Mouse (Mus musculus) midbrain, embryonic 16.5 days (tissue): ENCODE results near the gene Rai1. TPM values are rescaled to one million over a fixed set of nuclear protein-coding genes. Genes with fewer than 3 reads are reported as not detected.

Experiments used
- ATAC-seq: fragments of 200-750 bp; cut with Nextera tagmentation; 2 replicates; pipeline ENCODE4 v1.8.0; 2017; ENCODE audit warnings: moderate TSS enrichment
- H3K27ac ChIP-seq: fragments of 300-500 bp; sonication (generic); 2 replicates; pipeline ENCODE4 v1.5.1; 2014; ENCODE audit warnings: mild to moderate bottlenecking, low read length, mixed read lengths
- H3K27me3 ChIP-seq: fragments of 300-500 bp; sonication (generic); 2 replicates; pipeline ENCODE4 v1.6.1; 2014; ENCODE audit warnings: low read depth, low read length, mixed read lengths; ENCODE audit not compliant: control insufficient read depth, insufficient read depth
- H3K36me3 ChIP-seq: fragments of 300-500 bp; sonication (generic); 2 replicates; pipeline ENCODE4 v1.6.1; 2014; ENCODE audit warnings: mild to moderate bottlenecking, low read length, moderate library complexity, mixed read lengths; ENCODE audit not compliant: control insufficient read depth, insufficient read depth
- H3K4me1 ChIP-seq: fragments of 300-500 bp; sonication (generic); 2 replicates; pipeline ENCODE4 v1.6.1; 2014; ENCODE audit warnings: mild to moderate bottlenecking, low read length, mixed read lengths; ENCODE audit not compliant: control insufficient read depth, insufficient read depth
- H3K4me2 ChIP-seq: fragments of 300-500 bp; sonication (generic); 2 replicates; pipeline ENCODE4 v1.6.1; 2014; ENCODE audit warnings: mild to moderate bottlenecking, low read length, mixed read lengths
- H3K4me3 ChIP-seq: fragments of 300-500 bp; sonication (generic); 2 replicates; pipeline ENCODE4 v1.5.1; 2014; ENCODE audit warnings: low read depth, mild to moderate bottlenecking, low read length, moderate library complexity, mixed read lengths
- H3K9ac ChIP-seq: fragments of 300-500 bp; sonication (generic); 2 replicates; pipeline ENCODE4 v1.6.1; 2014; ENCODE audit warnings: low read depth, low read length, mixed read lengths
- H3K9me3 ChIP-seq: fragments of 300-500 bp; sonication (generic); replicated peaks from 2 replicates; pipeline ENCODE4 v1.6.1; 2014; ENCODE audit warnings: mild to moderate bottlenecking, low read length, mixed read lengths; ENCODE audit not compliant: control insufficient read depth, poor library complexity, severe bottlenecking
- WGBS: fragments of 180-500 bp; shearing (Covaris S2); extraction: QIAGEN DNeasy Blood & Tissue Kit; methylation state at CpG from one replicate; pipeline ENCODE4 v1.1.7; 2014; 5-methylcytosine and 5-hydroxymethylcytosine counted together
- polyA plus RNA-seq: library from polyadenylated mRNA; unstranded; fragments of >200 nt; fragmentation: Nextera tagmentation; extraction: Ambion mirVana; gene quantifications from 2 replicates; pipeline ENCODE4 v1.2.1, GENCODE M21; 2015

Rai1 gene
- polyA plus RNA-seq, 1 experiment from 2014 or later: 25.0 TPM

- H3K4me3 ChIP-seq: no peak overlapping the region
- H3K9ac ChIP-seq: no peak overlapping the region
- no peaks in the 10 kb centered on the region for H3K27me3 ChIP-seq
- H3K36me3 ChIP-seq: peaks cover 33% of the 10 kb centered on the region
- no peak for ATAC-seq
- peaks cover 4% of the 10 kb centered on the region for H3K4me1 ChIP-seq
- peaks cover 4% of the 10 kb centered on the region; the same call in 1 of the 2 replicates for H3K9me3 ChIP-seq
- H3K4me2 ChIP-seq: no peak overlapping the region
- no peak overlapping the region for H3K27ac ChIP-seq
Measured at GRCm38 (mm10) chr11:60195108-60195507, 90.3 kb downstream of the Rai1 start.

- H3K9ac ChIP-seq: no peak overlapping the region
Measured at GRCm38 (mm10) chr11:60196344-60196743, 91.5 kb downstream of the Rai1 start.

GRCm38 (mm10) chr11:60197998-60198619, 93.3 kb downstream of the Rai1 start:
- H3K36me3 ChIP-seq: peaks cover 26% of the 10 kb centered on the region
- no peak overlapping the region for H3K4me3 ChIP-seq

More at GRCm38 (mm10) chr11:60196344-60196743, 91.5 kb downstream of the Rai1 start:
- Histone ChIP-seq H3K4me2 (no peak overlapping the region), H3K36me3 (peaks cover 27% of the 10 kb centered on the region), H3K9me3 (peaks cover 4% of the 10 kb centered on the region; the same call in 1 of the 2 replicates), H3K4me3 (no peak overlapping the region), H3K27me3 (no peaks in the 10 kb centered on the region), H3K27ac (no peak overlapping the region), H3K4me1 (peaks cover 9% of the 10 kb centered on the region)
- ATAC-seq: no peak
- WGBS: 84% methylated on average over 5 of the region's 5 CpGs

DNA sequence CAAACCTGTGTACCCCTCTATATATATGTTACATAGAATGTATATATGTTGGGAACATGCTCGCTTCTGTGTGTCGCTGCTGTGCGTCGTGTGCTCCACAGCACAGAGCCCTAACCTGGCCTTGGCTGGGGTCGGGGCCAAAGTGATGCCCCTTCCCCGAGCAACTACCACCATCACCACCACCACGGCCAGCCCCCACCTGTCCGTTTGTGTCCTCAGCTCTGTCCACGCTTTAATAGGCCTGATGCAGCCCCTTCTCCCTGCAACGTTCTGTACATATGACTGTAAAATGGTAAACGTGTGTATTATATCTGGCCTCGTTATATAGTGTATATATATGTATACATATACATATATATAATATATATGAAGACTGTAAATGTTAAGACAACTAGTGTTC, 93.8 kb downstream of the Rai1 start:
- WGBS: 90% methylated on average over 12 of the region's 12 CpGs
- H3K36me3 ChIP-seq: peaks cover 26% of the 10 kb centered on the region

More at GRCm38 (mm10) chr11:60197998-60198619, 93.3 kb downstream of the Rai1 start:
- H3K9ac ChIP-seq: no peak overlapping the region
- no peak overlapping the region for H3K4me2 ChIP-seq
- no peak for ATAC-seq
- WGBS: 76% methylated on average over 24 of the region's 24 CpGs
- H3K4me1 ChIP-seq: peaks cover 14% of the 10 kb centered on the region
- no peaks in the 10 kb centered on the region for H3K27me3 ChIP-seq
- H3K9me3 ChIP-seq: peaks cover 4% of the 10 kb centered on the region; the same call in 1 of the 2 replicates
- H3K27ac ChIP-seq: peak overlapping the region; percentile 36; the same call in 1 of the 2 replicates

GRCm38 (mm10) chr11:60199702-60200184, 94.9 kb downstream of the Rai1 start:
- Histone ChIP-seq H3K27ac (peak overlapping the region; percentile 83), H3K9ac (peak overlapping the region; percentile 63), H3K27me3 (no peaks in the 10 kb centered on the region), H3K4me1 (peaks cover 20% of the 10 kb centered on the region), H3K4me2 (peak overlapping the region; percentile 42), H3K36me3 (peaks cover 24% of the 10 kb centered on the region), H3K9me3 (peaks cover 4% of the 10 kb centered on the region; the same call in 1 of the 2 replicates), H3K4me3 (no peak overlapping the region)
- WGBS: 5% methylated on average over 18 of the region's 18 CpGs
- peak; percentile 71 for ATAC-seq

More for the DNA sequence above, 93.8 kb downstream of the Rai1 start:
- no peak overlapping the region for H3K4me3 ChIP-seq
- peaks cover 20% of the 10 kb centered on the region for H3K4me1 ChIP-seq
- peaks cover 4% of the 10 kb centered on the region; the same call in 1 of the 2 replicates for H3K9me3 ChIP-seq
- no peak for ATAC-seq
- H3K27ac ChIP-seq: 0 out of 2 replicates have a peak overlapping the region, but pooled peaks have one; percentile 36
- H3K9ac ChIP-seq: no peak overlapping the region
- no peaks in the 10 kb centered on the region for H3K27me3 ChIP-seq
- H3K4me2 ChIP-seq: no peak overlapping the region

GRCm38 (mm10) chr11:60200384-60200783, 95.6 kb downstream of the Rai1 start:
- no peak overlapping the region for H3K4me2 ChIP-seq

GRCm38 (mm10) chr11:60202710-60203638, 98.2 kb downstream of the Rai1 start:
- no peak overlapping the region for H3K4me2 ChIP-seq
- H3K27ac ChIP-seq: peak overlapping the region; percentile 53
- WGBS: 84% methylated on average over 26 of the region's 26 CpGs
- H3K9ac ChIP-seq: peak overlapping the region; percentile 36; the same call in 1 of the 2 replicates
- ATAC-seq: 0 out of 2 replicates have a peak, but pooled peaks have one; percentile 9
- H3K36me3 ChIP-seq: peaks cover 20% of the 10 kb centered on the region
- no peaks in the 10 kb centered on the region for H3K9me3 ChIP-seq
- peaks cover 35% of the 10 kb centered on the region for H3K4me1 ChIP-seq
- no peaks in the 10 kb centered on the region for H3K27me3 ChIP-seq
- no peak overlapping the region for H3K4me3 ChIP-seq

More at GRCm38 (mm10) chr11:60200384-60200783, 95.6 kb downstream of the Rai1 start:
- Histone ChIP-seq H3K4me3 (no peak overlapping the region), H3K9me3 (no peaks in the 10 kb centered on the region), H3K9ac (peak overlapping the region; percentile 63; the same call in 1 of the 2 replicates), H3K36me3 (peaks cover 23% of the 10 kb centered on the region), H3K27ac (peak overlapping the region; percentile 83), H3K4me1 (peaks cover 20% of the 10 kb centered on the region), H3K27me3 (no peaks in the 10 kb centered on the region)
- no peak for ATAC-seq
- WGBS: 88% methylated on average over 11 of the region's 11 CpGs

DNA sequence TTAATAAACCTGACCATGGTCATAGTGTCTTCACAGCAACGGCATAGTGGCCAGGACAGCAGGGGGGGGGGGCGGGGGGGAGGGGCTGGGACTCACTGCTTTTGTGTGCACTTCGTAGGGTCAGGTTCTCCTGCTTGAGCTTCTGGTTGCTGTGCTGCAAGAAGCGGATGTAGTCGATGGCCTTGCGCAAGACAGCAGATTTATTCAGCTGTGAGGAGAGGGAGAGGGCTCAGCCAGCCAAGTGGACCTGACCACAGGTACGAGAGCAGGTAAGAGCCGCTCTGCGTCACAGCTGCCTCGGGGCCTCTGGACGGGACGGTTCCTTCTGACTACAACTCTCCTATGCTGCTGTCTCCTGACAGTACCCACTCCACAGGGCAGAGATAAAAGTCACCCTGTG, 100.2 kb downstream of the Rai1 start:
- WGBS: 83% methylated on average over 12 of the region's 12 CpGs
- no peaks in the 10 kb centered on the region for H3K27me3 ChIP-seq

More for the DNA sequence above, 100.2 kb downstream of the Rai1 start:
- H3K4me2 ChIP-seq: no peak overlapping the region
- no peak overlapping the region for H3K4me3 ChIP-seq
- H3K4me1 ChIP-seq: peaks cover 51% of the 10 kb centered on the region
- ATAC-seq: no peak
- H3K27ac ChIP-seq: no peak overlapping the region
- peaks cover 17% of the 10 kb centered on the region; the same call in 1 of the 2 replicates for H3K36me3 ChIP-seq
- H3K9ac ChIP-seq: no peak overlapping the region
- H3K9me3 ChIP-seq: no peaks in the 10 kb centered on the region
